Mouse (Mus musculus): ENCODE measurements around the gene Cdh4. TPM values are rescaled to one million over a fixed set of nuclear protein-coding genes. Genes with fewer than 3 reads are reported as not detected.

Gene Cdh4
- polyA plus RNA-seq, 1 experiment from 2014 or later, result 8.5 TPM

DNA sequence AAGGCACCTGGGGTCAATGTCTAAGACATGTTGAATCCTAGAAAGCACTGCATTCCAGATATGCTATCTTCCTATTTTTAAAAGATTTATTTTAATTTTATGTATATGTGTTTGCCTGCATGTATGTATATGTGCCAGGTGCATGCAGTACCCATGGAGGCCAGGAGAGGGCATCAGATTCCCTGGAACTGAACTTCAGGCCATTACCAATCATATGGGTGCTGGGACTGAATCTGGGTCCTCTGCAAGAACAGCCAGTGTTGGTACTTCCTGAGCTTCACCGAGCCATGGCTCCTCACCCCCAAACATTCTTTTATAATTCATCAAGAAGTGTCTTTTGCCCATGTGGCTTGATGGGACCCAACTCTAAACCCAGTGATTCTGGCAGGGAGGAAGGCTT, 6.8 kb downstream of the Cdh4 start:
- peaks cover 7% of the 10 kb centered on the region; the same call in 1 of the 2 replicates for H3K27me3 ChIP-seq (ENCODE audit: control insufficient read depth, insufficient read depth, low read length)
- WGBS, result 93% methylated on average over 1 of the region's 1 CpGs
- no peak overlapping the region for H3K9ac ChIP-seq (ENCODE audit: low read length)
- peak; percentile 60 for DNase-seq (ENCODE audit: low spot score, missing footprints)
- no peak overlapping the region for H3K4me3 ChIP-seq (ENCODE audit: low read depth, low read length)
- no peaks in the 10 kb centered on the region for H3K36me3 ChIP-seq (ENCODE audit: control insufficient read depth, insufficient read depth, low read length)
- no peaks in the 10 kb centered on the region; the same call in 1 of the 2 replicates for H3K9me3 ChIP-seq (ENCODE audit: control insufficient read depth, low read length)
- H3K27ac ChIP-seq (ENCODE audit: low read depth, low read length), result no peak overlapping the region
- H3K4me1 ChIP-seq (ENCODE audit: control insufficient read depth, insufficient read depth, low read length), result no peaks in the 10 kb centered on the region; the same call in 1 of the 2 replicates
- no peak for ATAC-seq (ENCODE audit: low FRiP score)
- no peak overlapping the region for H3K4me2 ChIP-seq

DNA sequence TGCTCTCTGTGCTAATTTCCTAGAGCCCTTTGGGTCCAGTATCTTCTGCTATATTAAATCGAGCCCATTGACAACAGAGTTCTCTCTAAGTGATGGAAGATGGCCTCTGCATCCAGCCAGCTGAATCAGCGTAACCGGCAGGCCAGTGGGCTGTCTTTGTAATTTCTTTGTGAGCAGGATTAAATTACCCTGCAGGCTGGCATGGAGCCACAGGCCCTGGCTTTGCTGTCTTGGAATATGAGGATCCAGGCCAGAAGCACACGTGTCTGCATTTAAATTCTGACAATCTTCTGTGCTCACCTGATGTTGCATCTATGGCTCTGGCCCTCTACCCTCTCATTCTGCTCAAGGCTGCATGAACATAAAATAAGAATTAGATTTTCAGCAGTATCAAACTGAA, 17.0 kb downstream of the Cdh4 start:
- Histone ChIP-seq H3K27ac (ENCODE audit: low read depth, low read length) (no peak overlapping the region), H3K36me3 (ENCODE audit: control insufficient read depth, insufficient read depth, low read length) (peaks cover 6% of the 10 kb centered on the region), H3K27me3 (ENCODE audit: control insufficient read depth, insufficient read depth, low read length) (no peaks in the 10 kb centered on the region), H3K4me2 (no peak overlapping the region), H3K4me3 (ENCODE audit: low read depth, low read length) (no peak overlapping the region), H3K4me1 (ENCODE audit: control insufficient read depth, insufficient read depth, low read length) (no peaks in the 10 kb centered on the region), H3K9ac (ENCODE audit: low read length) (no peak overlapping the region), H3K9me3 (ENCODE audit: control insufficient read depth, low read length) (peaks cover 43% of the 10 kb centered on the region)
- no peak for DNase-seq (ENCODE audit: low spot score, missing footprints)
- ATAC-seq (ENCODE audit: low FRiP score), result no peak
- 91% methylated on average over 4 of the region's 4 CpGs for WGBS

DNA sequence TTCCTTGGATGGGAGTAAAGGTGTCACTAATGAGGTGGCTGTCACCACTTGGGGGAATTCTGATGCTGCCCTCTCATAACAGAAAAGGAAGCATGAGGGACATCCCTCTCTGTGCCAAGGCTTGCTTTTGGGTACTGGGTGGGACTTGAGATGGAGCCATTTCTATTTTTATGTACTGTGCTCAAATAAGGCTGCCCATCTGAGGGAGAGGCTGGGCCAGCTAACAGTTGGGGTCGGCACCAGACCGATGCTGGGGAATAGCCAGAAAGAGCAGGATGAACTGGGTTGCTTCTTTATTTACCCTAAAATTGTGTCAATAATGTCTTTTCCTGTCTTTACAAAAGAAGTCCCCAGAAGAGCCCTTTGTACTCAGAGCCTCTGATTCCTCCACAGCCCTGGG, 17.4 kb downstream of the Cdh4 start:
- DNase-seq (ENCODE audit: low spot score, missing footprints), result no peak
- Histone ChIP-seq H3K4me1 (ENCODE audit: control insufficient read depth, insufficient read depth, low read length) (no peaks in the 10 kb centered on the region), H3K4me3 (ENCODE audit: low read depth, low read length) (no peak overlapping the region), H3K27ac (ENCODE audit: low read depth, low read length) (no peak overlapping the region), H3K4me2 (no peak overlapping the region), H3K27me3 (ENCODE audit: control insufficient read depth, insufficient read depth, low read length) (no peaks in the 10 kb centered on the region), H3K9me3 (ENCODE audit: control insufficient read depth, low read length) (peaks cover 44% of the 10 kb centered on the region), H3K36me3 (ENCODE audit: control insufficient read depth, insufficient read depth, low read length) (peaks cover 6% of the 10 kb centered on the region), H3K9ac (ENCODE audit: low read length) (no peak overlapping the region)
- WGBS, result 90% methylated on average over 2 of the region's 2 CpGs
- no peak for ATAC-seq (ENCODE audit: low FRiP score)

DNA sequence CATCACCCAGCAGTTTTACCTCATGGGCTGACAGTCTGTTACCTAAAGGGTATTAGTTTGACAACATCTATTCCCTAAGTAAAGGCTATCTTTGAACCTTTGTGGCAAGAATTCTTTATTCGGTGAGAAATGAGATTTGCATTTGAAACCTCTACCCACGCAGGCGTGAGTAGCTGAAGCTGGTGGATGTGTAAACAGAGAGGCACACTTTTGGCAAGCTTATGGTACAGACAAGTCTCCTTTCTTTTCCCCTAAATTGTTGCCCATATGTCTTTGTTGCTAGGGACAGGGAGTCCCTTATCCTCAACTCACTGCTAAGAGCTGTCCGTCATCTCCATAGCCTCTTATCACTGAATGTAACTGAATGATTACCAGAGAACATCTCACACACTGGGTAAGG, 21.3 kb downstream of the Cdh4 start:
- ATAC-seq (ENCODE audit: low FRiP score) (no peak), DNase-seq (ENCODE audit: low spot score, missing footprints) (no peak)
- Histone ChIP-seq H3K4me3 (ENCODE audit: low read depth, low read length) (no peak overlapping the region), H3K9me3 (ENCODE audit: control insufficient read depth, low read length) (peaks cover 44% of the 10 kb centered on the region), H3K4me2 (no peak overlapping the region), H3K36me3 (ENCODE audit: control insufficient read depth, insufficient read depth, low read length) (peaks cover 6% of the 10 kb centered on the region), H3K9ac (ENCODE audit: low read length) (no peak overlapping the region), H3K27ac (ENCODE audit: low read depth, low read length) (no peak overlapping the region), H3K27me3 (ENCODE audit: control insufficient read depth, insufficient read depth, low read length) (no peaks in the 10 kb centered on the region), H3K4me1 (ENCODE audit: control insufficient read depth, insufficient read depth, low read length) (no peaks in the 10 kb centered on the region)
- WGBS, result 90% methylated on average over 4 of the region's 4 CpGs

DNA sequence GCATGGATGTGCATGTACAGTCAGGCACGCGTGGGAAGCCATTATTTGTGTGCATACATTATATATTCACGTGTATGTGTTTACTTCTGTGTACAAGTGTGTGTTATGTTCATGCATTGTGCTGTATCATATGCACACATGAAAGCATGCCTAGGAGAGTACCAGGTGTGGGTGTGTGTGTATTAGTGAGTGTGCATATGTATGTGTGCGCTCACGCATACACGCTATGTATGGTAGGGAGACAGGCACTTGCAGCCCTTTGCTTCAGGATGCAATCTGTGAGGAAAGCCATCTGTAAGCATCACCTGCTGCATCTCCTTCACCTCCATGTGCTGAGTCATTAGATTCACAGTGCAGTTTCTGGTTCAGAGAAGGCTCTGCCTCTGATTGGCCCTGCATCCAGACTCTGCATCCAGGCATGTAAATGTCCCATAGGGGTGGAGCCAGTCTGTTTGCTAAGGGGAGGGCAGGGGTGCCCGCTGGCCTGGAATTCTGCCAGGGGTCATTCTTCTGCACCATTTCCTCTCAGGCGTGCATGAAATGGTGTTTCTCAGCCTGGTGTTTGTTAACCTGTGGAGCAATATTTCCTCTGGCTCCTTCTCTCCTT, 25.7 kb downstream of the Cdh4 start:
- 0 out of 2 replicates have a peak, but pooled peaks cover under 1% of the 10 kb centered on the region for H3K36me3 ChIP-seq (ENCODE audit: control insufficient read depth, insufficient read depth, low read length)
- H3K4me1 ChIP-seq (ENCODE audit: control insufficient read depth, insufficient read depth, low read length), result no peaks in the 10 kb centered on the region
- WGBS, result 87% methylated on average over 8 of the region's 8 CpGs
- no peak overlapping the region for H3K4me3 ChIP-seq (ENCODE audit: low read depth, low read length)
- no peaks in the 10 kb centered on the region for H3K27me3 ChIP-seq (ENCODE audit: control insufficient read depth, insufficient read depth, low read length)
- H3K9ac ChIP-seq (ENCODE audit: low read length), result no peak overlapping the region
- H3K27ac ChIP-seq (ENCODE audit: low read depth, low read length), result no peak overlapping the region
- peak; percentile 66 for DNase-seq (ENCODE audit: low spot score, missing footprints)
- no peak overlapping the region for H3K4me2 ChIP-seq
- peak; percentile 40; the same call in 1 of the 2 replicates for ATAC-seq (ENCODE audit: low FRiP score)
- H3K9me3 ChIP-seq (ENCODE audit: control insufficient read depth, low read length), result peaks cover 10% of the 10 kb centered on the region; the same call in 1 of the 2 replicates

DNA sequence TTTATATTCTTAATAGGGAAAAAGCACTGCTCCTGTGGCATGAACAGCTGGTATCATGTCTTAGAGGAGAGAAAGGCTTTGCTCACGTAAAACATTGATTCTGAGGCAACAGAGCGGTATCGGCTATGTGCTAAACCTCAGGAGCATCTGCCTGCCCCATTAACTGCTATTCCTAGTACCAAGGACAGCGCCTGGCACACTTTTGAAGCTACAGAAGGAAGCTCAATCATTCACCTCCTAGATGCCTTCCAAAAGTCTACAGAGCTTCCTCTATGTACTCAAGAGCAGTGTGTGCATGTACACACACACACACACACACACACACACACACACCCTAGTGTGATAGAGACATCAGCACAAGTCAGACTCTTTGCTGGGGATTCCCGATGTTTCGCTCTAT, 34.4 kb downstream of the Cdh4 start:
- Histone ChIP-seq H3K4me2 (no peak overlapping the region), H3K36me3 (ENCODE audit: control insufficient read depth, insufficient read depth, low read length) (no peaks in the 10 kb centered on the region), H3K4me1 (ENCODE audit: control insufficient read depth, insufficient read depth, low read length) (no peaks in the 10 kb centered on the region), H3K9ac (ENCODE audit: low read length) (no peak overlapping the region), H3K27me3 (ENCODE audit: control insufficient read depth, insufficient read depth, low read length) (no peaks in the 10 kb centered on the region), H3K4me3 (ENCODE audit: low read depth, low read length) (no peak overlapping the region), H3K27ac (ENCODE audit: low read depth, low read length) (no peak overlapping the region), H3K9me3 (ENCODE audit: control insufficient read depth, low read length) (no peaks in the 10 kb centered on the region)
- DNase-seq (ENCODE audit: low spot score, missing footprints) (no peak), ATAC-seq (ENCODE audit: low FRiP score) (no peak)
- 79% methylated on average over 6 of the region's 6 CpGs for WGBS

DNA sequence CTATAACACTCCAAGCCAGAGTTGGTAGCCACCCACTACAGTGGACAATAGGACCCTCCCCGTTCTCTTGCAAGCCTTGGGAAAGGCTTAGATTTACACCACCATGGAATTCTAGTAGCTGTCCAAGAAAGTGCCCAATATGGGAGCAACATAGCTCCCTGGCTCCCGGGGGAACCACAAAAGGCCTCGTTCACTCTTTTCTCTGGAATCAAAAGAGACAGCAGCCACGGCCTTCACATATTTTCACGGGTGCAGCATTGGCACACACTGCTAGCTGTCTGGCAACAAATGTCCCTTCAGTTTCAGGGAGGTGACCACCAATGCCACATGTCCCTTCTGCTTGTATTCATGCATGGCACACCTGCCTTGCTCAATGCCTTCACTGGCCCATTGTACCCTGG, 38.6 kb downstream of the Cdh4 start:
- Histone ChIP-seq H3K9me3 (ENCODE audit: control insufficient read depth, low read length) (no peaks in the 10 kb centered on the region), H3K36me3 (ENCODE audit: control insufficient read depth, insufficient read depth, low read length) (no peaks in the 10 kb centered on the region), H3K27ac (ENCODE audit: low read depth, low read length) (no peak overlapping the region), H3K4me3 (ENCODE audit: low read depth, low read length) (no peak overlapping the region), H3K4me1 (ENCODE audit: control insufficient read depth, insufficient read depth, low read length) (no peaks in the 10 kb centered on the region), H3K27me3 (ENCODE audit: control insufficient read depth, insufficient read depth, low read length) (no peaks in the 10 kb centered on the region), H3K4me2 (no peak overlapping the region), H3K9ac (ENCODE audit: low read length) (no peak overlapping the region)
- DNase-seq (ENCODE audit: low spot score, missing footprints), result no peak
- 76% methylated on average over 5 of the region's 5 CpGs for WGBS
- no peak for ATAC-seq (ENCODE audit: low FRiP score)

DNA sequence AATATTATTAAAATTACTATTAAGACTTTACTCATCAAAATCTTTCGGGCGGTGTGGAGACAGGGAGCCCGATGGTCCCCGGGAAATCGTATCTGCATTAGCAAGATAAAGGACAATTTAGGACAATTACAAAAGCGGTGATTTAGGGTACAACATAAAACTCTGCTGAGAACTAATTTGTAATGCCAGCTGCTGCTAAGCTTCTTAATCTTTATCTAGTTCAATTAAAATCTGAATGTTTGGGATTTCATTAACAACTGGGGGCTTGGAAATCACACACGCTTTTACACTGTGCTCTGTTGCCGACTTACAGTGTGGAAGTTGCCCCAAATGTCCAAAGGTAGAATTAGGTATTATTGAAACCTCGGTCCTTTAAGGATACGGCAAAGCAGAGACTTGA, 39.1 kb downstream of the Cdh4 start:
- H3K4me2 ChIP-seq, result no peak overlapping the region
- no peaks in the 10 kb centered on the region for H3K9me3 ChIP-seq (ENCODE audit: control insufficient read depth, low read length)
- H3K4me3 ChIP-seq (ENCODE audit: low read depth, low read length), result no peak overlapping the region
- no peak overlapping the region for H3K9ac ChIP-seq (ENCODE audit: low read length)
- 82% methylated on average over 10 of the region's 10 CpGs for WGBS
- no peaks in the 10 kb centered on the region for H3K36me3 ChIP-seq (ENCODE audit: control insufficient read depth, insufficient read depth, low read length)
- no peaks in the 10 kb centered on the region for H3K4me1 ChIP-seq (ENCODE audit: control insufficient read depth, insufficient read depth, low read length)
- DNase-seq (ENCODE audit: low spot score, missing footprints) (no peak), ATAC-seq (ENCODE audit: low FRiP score) (no peak)
- no peak overlapping the region for H3K27ac ChIP-seq (ENCODE audit: low read depth, low read length)
- H3K27me3 ChIP-seq (ENCODE audit: control insufficient read depth, insufficient read depth, low read length), result no peaks in the 10 kb centered on the region

DNA sequence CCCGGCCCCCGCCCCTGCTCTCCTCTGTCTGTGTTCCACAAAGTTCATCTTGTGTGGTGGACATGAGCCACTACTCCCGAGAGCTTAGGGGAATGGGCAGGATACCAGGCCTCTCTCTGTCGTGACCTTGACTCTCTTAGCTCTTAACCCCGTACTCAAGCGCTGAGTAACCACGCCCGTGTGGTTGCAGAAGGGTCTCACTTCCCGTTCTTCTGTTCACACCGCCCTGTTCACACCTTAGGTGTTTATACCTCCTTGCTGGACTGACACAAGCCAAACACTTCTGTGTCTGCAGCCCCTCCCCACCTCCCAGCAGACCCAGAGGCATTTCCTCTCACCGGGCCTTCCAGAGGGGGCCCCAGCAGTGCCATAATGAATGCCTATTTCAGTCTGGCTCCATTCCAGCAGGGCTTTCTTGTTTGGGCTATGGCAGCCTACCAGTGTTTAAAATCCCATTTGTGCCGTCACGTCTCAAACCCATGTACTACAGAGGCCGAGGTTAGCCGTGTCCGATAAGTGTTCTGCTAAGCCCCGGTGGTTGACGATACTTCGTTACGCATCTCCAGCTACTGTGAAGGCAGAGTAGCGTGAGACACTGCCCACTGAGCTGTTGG, 46.4 kb downstream of the Cdh4 start:
- no peak overlapping the region for H3K4me3 ChIP-seq (ENCODE audit: low read depth, low read length)
- DNase-seq (ENCODE audit: low spot score, missing footprints) (no peak), ATAC-seq (ENCODE audit: low FRiP score) (no peak)
- no peaks in the 10 kb centered on the region for H3K9me3 ChIP-seq (ENCODE audit: control insufficient read depth, low read length)
- no peaks in the 10 kb centered on the region for H3K4me1 ChIP-seq (ENCODE audit: control insufficient read depth, insufficient read depth, low read length)
- H3K4me2 ChIP-seq, result no peak overlapping the region
- no peaks in the 10 kb centered on the region for H3K36me3 ChIP-seq (ENCODE audit: control insufficient read depth, insufficient read depth, low read length)
- H3K27ac ChIP-seq (ENCODE audit: low read depth, low read length), result no peak overlapping the region
- H3K27me3 ChIP-seq (ENCODE audit: control insufficient read depth, insufficient read depth, low read length), result no peaks in the 10 kb centered on the region
- WGBS, result 88% methylated on average over 21 of the region's 21 CpGs
- no peak overlapping the region for H3K9ac ChIP-seq (ENCODE audit: low read length)
